Mouse (Mus musculus): ENCODE results near the gene Rbm19.

- TF ChIP-seq FLI1 (IDR thresholded peaks at IDR 0.05; ENCODE audit: low read length), result no peak
- no peak for TF ChIP-seq GATA1 (IDR thresholded peaks at IDR 0.05; ENCODE audit: borderline replicate concordance, low read length)
Measured at GRCm38 (mm10) chr5:120165061-120165942, 49.0 kb downstream of the Rbm19 start.

All from megakaryocyte, embryonic 14.5 days (primary cell).